Mouse (Mus musculus): Measurements from ENCODE around the gene Kidins220.

- TF ChIP-seq FLI1 (IDR thresholded peaks at IDR 0.05; ENCODE audit: low read length) (no peak), GATA1 (IDR thresholded peaks at IDR 0.05; ENCODE audit: borderline replicate concordance, low read length) (no peak)
Observed at GRCm38 (mm10) chr12:24932120-24932519, 42.6 kb upstream of the Kidins220 start.

Data from megakaryocyte, embryonic 14.5 days (primary cell).